Mouse (Mus musculus) C2C12 (cell line): ENCODE data around the gene Gm12845. TPM values are rescaled to one million over a fixed set of nuclear protein-coding genes. Genes with fewer than 3 reads are reported as not detected.
"Not testable (repeated sequence)": the region's sequence is repeated elsewhere in the genome, so short reads cannot be mapped to it uniquely, and the experiment has no call there.

ENCODE experiments used
- H3K27me3 ChIP-seq: one replicate; pipeline ENCODE4 v1.6.1; 2011; ENCODE audit not compliant: control insufficient read depth, insufficient read depth, insufficient read length
- H3K36me3 ChIP-seq: one replicate; pipeline ENCODE4 v1.6.1; 2011; ENCODE audit not compliant: control insufficient read depth, insufficient read depth
- H3K4me3 ChIP-seq: one replicate; pipeline ENCODE4 v1.5.1; 2011; ENCODE audit warnings: mild to moderate bottlenecking, control low read depth; ENCODE audit not compliant: poor library complexity, insufficient read depth, severe bottlenecking
- H3K79me2 ChIP-seq: one replicate; pipeline ENCODE4 v1.6.1; 2011; ENCODE audit not compliant: control insufficient read depth, insufficient read depth
- H3K79me3 ChIP-seq: one replicate; pipeline ENCODE4 v1.6.1; 2011; ENCODE audit warnings: low read depth, control low read depth
- H3ac ChIP-seq: one replicate; pipeline ENCODE3; 2011; ENCODE audit warnings: low read depth; ENCODE audit not compliant: control insufficient read depth, insufficient read length
- CEBPB ChIP-seq: IDR thresholded peaks from one replicate; pipeline ENCODE4 v1.6.1; 2011; ENCODE audit warnings: low read depth, mild to moderate bottlenecking, control low read depth, moderate library complexity
- CTCF ChIP-seq: IDR thresholded peaks from one replicate; pipeline ENCODE4 v1.5.1; 2011; ENCODE audit not compliant: control insufficient read depth, insufficient read depth, insufficient read length
- FOSL1 ChIP-seq: IDR thresholded peaks from one replicate; pipeline ENCODE4 v1.8.0; 2011; ENCODE audit warnings: mild to moderate bottlenecking, low read length; ENCODE audit not compliant: poor library complexity, insufficient read depth, severe bottlenecking
- MAX ChIP-seq: IDR thresholded peaks from one replicate; pipeline ENCODE4 v1.6.1; 2011; ENCODE audit warnings: mild to moderate bottlenecking, control low read depth
- MYOD1 ChIP-seq: IDR thresholded peaks from one replicate; pipeline ENCODE4 v1.6.1; 2011; ENCODE audit warnings: low read depth; ENCODE audit not compliant: control insufficient read depth, insufficient read length
- MYOG ChIP-seq: IDR thresholded peaks from one replicate; pipeline ENCODE4 v1.6.1; 2011; ENCODE audit not compliant: control insufficient read depth, insufficient read length; ENCODE audit errors: extremely low read depth
- USF1 ChIP-seq: IDR thresholded peaks from one replicate; pipeline ENCODE4 v1.6.1; 2011; ENCODE audit warnings: low read depth, mild to moderate bottlenecking, control low read depth, moderate library complexity
- polyA plus RNA-seq: library from polyadenylated mRNA; unstranded; fragments of >200 nt; fragmentation: generic; extraction: Trizol; gene quantifications from one replicate; pipeline ENCODE4 v1.2.1, GENCODE M21; 2012; ENCODE audit warnings: missing spikeins

The Gm12845 gene
- polyA plus RNA-seq, 1 experiment = not detected

DNA sequence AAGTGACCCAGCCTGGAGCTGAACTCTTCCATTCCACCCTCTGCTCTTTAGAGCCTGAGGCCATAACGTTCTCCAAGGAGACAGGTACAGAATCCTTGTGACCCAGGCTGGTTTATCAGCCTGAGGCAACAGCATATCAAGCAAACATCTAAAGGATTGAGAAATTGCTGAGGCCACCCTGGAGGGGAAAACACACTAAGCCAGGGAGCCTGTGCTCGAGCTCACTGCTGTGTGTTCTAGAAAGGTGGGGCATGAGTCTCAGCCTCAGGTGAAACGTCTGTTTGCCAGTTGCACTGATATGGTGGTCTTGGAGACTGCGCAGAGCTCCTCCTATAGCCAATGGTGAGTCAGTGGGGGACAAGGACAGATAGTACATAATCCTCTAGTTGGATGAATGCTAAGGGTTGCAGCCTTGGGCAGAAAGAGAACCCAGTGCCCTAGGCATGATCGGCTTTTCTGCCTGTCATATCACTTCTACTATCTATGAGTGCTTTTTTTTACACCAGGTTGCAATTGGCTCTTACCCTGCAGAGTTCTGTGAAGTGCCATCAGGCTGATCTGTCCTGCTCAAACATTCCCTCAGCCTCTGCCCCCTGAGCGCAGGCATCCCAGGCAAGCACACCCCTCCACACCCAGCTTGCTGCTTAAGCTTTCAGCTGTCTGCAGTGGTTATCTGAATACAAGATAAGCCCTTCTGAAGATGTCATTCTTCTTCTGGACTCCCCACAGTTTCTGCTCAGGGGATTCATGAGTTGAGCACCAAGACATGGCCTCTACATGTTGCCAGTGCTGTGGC, 10.7 kb upstream of the Gm12845 start:
- H3K36me3 ChIP-seq = no peaks in the 10 kb centered on the region
- no peak overlapping the region for H3ac ChIP-seq
- no peak overlapping the region for H3K4me3 ChIP-seq
- H3K27me3 ChIP-seq = peaks cover 24% of the 10 kb centered on the region
- H3K79me3 ChIP-seq = no peaks in the 10 kb centered on the region
- H3K79me2 ChIP-seq = no peaks in the 10 kb centered on the region
- TF ChIP-seq USF1 (no peak), CEBPB (no peak), FOSL1 (no peak), MYOD1 (no peak), MYOG (no peak), CTCF (no peak), MAX (no peak)

DNA sequence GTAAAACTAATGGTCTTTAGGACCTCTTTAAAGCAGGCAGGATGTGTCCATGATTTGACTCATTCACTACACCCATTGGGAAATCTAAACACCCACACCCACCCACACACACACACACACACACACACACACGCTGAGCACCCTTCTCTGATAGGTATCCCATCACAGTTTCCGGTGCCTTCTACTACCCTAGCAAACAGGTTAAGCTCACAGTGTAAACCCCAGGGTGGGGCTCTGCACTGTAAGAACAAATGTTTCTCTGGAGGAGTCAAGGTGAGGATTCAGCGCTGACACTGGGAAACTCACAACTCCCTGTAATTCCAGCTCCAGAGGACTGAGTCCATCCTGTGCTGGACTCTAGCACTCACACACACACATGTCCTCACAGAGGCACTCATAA, 7.7 kb downstream of the Gm12845 start:
- H3K27me3 ChIP-seq = peaks cover 24% of the 10 kb centered on the region
- no peaks in the 10 kb centered on the region for H3K36me3 ChIP-seq
- no peak overlapping the region for H3ac ChIP-seq
- H3K79me3 ChIP-seq = no peaks in the 10 kb centered on the region
- TF ChIP-seq MYOG = no peak
- TF ChIP-seq MAX = no peak
- TF ChIP-seq CEBPB = no peak
- TF ChIP-seq CTCF = no peak
- TF ChIP-seq MYOD1 = no peak
- no peak for TF ChIP-seq FOSL1
- no peak for TF ChIP-seq USF1
- H3K4me3 ChIP-seq = no peak overlapping the region
- H3K79me2 ChIP-seq = no peaks in the 10 kb centered on the region

DNA sequence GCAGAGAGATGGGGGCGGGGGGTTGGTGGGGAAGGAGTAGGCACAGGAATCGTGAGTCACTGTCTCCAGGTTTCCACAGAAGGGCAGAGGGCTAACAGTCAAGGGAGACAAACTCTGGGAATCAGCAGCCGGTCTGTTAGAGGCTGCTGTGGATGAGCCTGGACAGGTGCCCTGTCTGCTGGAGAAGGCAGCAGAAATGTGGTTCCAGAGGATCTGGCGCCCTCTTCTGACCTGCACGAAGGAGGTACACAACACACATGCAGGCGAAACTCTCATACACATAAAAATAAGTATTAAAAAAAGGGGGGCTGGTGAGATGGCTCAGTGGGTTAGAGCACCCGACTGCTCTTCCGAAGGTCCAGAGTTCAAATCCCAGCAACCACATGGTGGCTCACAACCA, 13.3 kb downstream of the Gm12845 start:
- Histone ChIP-seq H3K79me2 (no peaks in the 10 kb centered on the region), H3K4me3 (no peak overlapping the region), H3K36me3 (no peaks in the 10 kb centered on the region), H3K79me3 (no peaks in the 10 kb centered on the region), H3K27me3 (peaks cover 12% of the 10 kb centered on the region), H3ac (no peak overlapping the region)
- TF ChIP-seq MYOD1 (no peak), FOSL1 (no peak), CEBPB (no peak), MYOG (no peak)

DNA sequence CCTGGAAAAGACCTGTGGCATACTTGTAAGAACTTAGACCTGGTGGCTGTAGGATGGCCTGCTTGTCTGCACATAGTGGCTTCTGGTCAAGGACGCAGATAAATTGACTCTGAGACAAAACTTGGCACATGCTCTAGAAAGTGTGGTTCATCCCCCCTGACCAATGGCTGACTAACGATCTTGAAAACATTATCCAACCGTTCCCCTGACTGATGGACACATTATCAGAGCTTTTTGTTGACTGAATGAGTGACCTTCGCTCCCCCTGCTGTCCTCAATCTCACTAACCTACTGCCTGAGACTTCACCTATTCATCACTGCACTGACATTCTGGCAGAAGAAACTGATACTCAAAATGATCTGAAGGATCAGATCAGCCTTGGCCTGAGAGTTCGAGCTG, 28.3 kb downstream of the Gm12845 start:
- H3ac ChIP-seq, H3K27me3 ChIP-seq, H3K4me3 ChIP-seq, H3K79me2 ChIP-seq, H3K79me3 ChIP-seq, H3K36me3 ChIP-seq: not testable (repeated sequence)

DNA sequence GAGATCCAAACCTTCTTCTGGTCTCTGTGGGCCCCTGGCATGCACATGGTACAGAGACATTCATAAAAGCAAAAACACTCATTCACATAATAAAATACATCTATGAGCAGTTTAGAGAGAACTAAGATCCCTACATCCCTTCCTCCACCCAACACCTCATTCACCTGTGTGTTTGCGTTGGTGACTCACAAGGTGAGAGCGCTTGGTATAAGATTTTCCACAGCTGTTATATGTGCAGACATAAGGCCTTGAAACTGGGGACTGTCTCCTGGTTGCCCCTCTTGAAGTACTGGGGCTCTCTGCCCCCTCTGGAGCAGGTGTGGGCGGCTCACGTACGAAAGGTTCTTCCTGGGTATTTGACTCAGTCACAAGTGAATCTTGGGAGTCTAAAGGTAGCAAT, 35.9 kb downstream of the Gm12845 start:
- no peaks in the 10 kb centered on the region for H3K36me3 ChIP-seq
- no peak overlapping the region for H3K4me3 ChIP-seq
- H3K79me3 ChIP-seq = no peaks in the 10 kb centered on the region
- no peaks in the 10 kb centered on the region for H3K79me2 ChIP-seq
- TF ChIP-seq CEBPB (no peak), MYOD1 (no peak), FOSL1 (no peak), MAX (no peak), USF1 (no peak), CTCF (no peak), MYOG (no peak)
- no peak overlapping the region for H3ac ChIP-seq
- peaks cover 3% of the 10 kb centered on the region for H3K27me3 ChIP-seq

DNA sequence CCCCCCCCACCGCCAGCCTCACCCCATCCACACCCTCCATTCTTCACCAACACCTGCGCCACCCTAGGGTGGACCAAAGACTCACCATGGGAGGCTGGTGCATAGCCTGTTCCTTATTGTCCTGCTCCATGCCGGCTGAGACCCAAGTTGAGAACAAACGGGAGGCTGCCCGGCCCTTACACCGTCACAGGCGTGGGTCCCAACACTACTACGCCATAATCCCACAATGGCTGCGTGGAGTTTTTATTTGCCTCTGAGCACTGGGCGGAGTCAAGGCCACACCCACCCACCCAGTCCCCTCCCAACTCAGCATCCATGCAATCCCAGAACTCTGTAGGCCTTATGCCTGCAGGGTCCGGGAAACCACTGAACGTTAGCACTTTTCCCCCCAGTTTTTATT, 41.2 kb downstream of the Gm12845 start, which contains the start of gene Klf17:
TSS of gene Klf17 (minus strand) at position 233 of the 400 bp plus-strand sequence.
- H3K36me3 ChIP-seq = no peaks in the 10 kb centered on the region
- H3K79me2 ChIP-seq = no peaks in the 10 kb centered on the region
- no peak within 1 kb of the TSS for H3ac ChIP-seq
- H3K4me3 ChIP-seq = no peak within 1 kb of the TSS
- TF ChIP-seq MYOD1 (no peak), USF1 (no peak), MYOG (no peak), FOSL1 (no peak), MAX (no peak), CTCF (no peak), CEBPB (no peak)
- peaks cover 6% of the 10 kb centered on the region for H3K27me3 ChIP-seq
- H3K79me3 ChIP-seq = no peaks in the 10 kb centered on the region
